Mouse (Mus musculus) testis, adult 2 months (tissue): ENCODE data around the gene Tes3-ps. TPM values are rescaled to one million over a fixed set of nuclear protein-coding genes. Genes with fewer than 3 reads are reported as not detected.
A peak's percentile ranks its signal among the peaks of the same experiment; 100 is the strongest.

ENCODE experiments used
- H3K27ac ChIP-seq: fragments of 200-500 bp; 2 replicates; pipeline ENCODE4 v1.5.1; 2012; ENCODE audit warnings: low read depth, low read length; ENCODE audit not compliant: control insufficient read depth, insufficient read depth
- H3K27me3 ChIP-seq: fragments of 200-500 bp; 2 replicates; pipeline ENCODE4 v1.6.1; 2012; ENCODE audit warnings: mild to moderate bottlenecking, low read length, moderate library complexity; ENCODE audit not compliant: control insufficient read depth, insufficient read depth
- H3K36me3 ChIP-seq: fragments of 200-500 bp; 2 replicates; pipeline ENCODE4 v1.6.1; 2012; ENCODE audit warnings: mild to moderate bottlenecking, low read length; ENCODE audit not compliant: control insufficient read depth, insufficient read depth
- H3K4me1 ChIP-seq: fragments of 200-500 bp; 2 replicates; pipeline ENCODE4 v1.6.1; 2012; ENCODE audit warnings: low read length; ENCODE audit not compliant: control insufficient read depth, insufficient read depth
- H3K4me3 ChIP-seq: fragments of 200-500 bp; 2 replicates; pipeline ENCODE4 v1.5.1; 2012; ENCODE audit warnings: low read depth, mild to moderate bottlenecking, low read length, moderate library complexity, mixed read lengths; ENCODE audit not compliant: control insufficient read depth
- CTCF ChIP-seq: fragments of 200-500 bp; IDR thresholded peaks from 2 replicates; pipeline ENCODE4 v1.5.1; 2012; ENCODE audit warnings: low read depth, mild to moderate bottlenecking, inconsistent platforms, low read length, moderate library complexity; ENCODE audit not compliant: control insufficient read depth, insufficient read depth, insufficient replicate concordance
- POLR2A ChIP-seq: fragments of 200-500 bp; IDR thresholded peaks from 2 replicates; pipeline ENCODE4 v1.6.1; 2012; ENCODE audit warnings: low read depth, mild to moderate bottlenecking, inconsistent platforms, low read length, moderate library complexity; ENCODE audit not compliant: control insufficient read depth
- polyA plus RNA-seq: library from polyadenylated mRNA; depleted of rRNA; stranded (reverse); fragments of >200 nt; gene quantifications from 2 replicates; pipeline ENCODE4 v1.2.3, GENCODE M21; 2012

Gene Tes3-ps
- polyA plus RNA-seq, 1 experiment, result 0.62 TPM

- no peaks in the 10 kb centered on the region; the same call in 1 of the 2 replicates for H3K4me1 ChIP-seq
- H3K36me3 ChIP-seq, result no peaks in the 10 kb centered on the region
- TF ChIP-seq POLR2A (no peak), CTCF (no peak)
- no peaks in the 10 kb centered on the region for H3K27me3 ChIP-seq
- no peak overlapping the region for H3K4me3 ChIP-seq
- H3K27ac ChIP-seq, result no peak overlapping the region
These were observed 27.2 kb upstream of the Tes3-ps start for GRCm38 (mm10) chr13:49465875-49466274.

DNA sequence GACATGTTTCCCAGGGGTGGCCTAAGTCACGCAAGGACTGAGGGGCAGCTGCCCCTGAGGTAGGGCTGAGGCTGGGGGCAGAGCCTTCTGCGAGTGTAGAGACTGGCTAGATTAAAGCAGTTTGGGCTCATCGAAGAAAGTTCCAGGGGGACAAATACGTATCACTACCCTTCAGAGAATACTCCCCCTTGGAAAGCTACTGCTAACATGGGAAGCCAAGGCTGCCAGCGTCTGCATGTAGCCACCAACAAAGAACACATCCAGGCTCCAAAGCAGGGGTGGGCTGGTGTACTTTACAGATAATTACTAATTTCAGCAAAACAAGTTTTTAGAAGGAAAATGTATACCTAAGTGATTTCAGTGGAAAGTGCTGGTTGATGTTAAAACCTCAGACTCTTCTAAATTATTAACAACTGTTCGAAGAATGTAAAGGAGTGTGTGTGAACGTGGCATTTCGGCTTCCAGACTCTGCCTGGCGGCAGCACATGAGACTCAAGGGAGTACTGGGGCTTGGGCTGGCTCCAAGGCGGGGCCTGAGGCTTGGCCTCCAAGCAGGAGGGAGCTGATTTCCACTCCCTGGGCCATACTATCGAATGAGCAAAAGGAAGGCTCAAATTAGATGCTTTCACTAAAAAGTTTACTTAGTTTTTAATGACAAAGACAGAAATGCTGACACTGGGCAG lies 26.6 kb upstream of the Tes3-ps start:
- H3K4me3 ChIP-seq, result no peak overlapping the region
- H3K4me1 ChIP-seq, result no peaks in the 10 kb centered on the region; the same call in 1 of the 2 replicates
- H3K36me3 ChIP-seq, result no peaks in the 10 kb centered on the region
- TF ChIP-seq CTCF (no peak), POLR2A (no peak)
- no peaks in the 10 kb centered on the region for H3K27me3 ChIP-seq
- H3K27ac ChIP-seq, result no peak overlapping the region; the same call in 1 of the 2 replicates

DNA sequence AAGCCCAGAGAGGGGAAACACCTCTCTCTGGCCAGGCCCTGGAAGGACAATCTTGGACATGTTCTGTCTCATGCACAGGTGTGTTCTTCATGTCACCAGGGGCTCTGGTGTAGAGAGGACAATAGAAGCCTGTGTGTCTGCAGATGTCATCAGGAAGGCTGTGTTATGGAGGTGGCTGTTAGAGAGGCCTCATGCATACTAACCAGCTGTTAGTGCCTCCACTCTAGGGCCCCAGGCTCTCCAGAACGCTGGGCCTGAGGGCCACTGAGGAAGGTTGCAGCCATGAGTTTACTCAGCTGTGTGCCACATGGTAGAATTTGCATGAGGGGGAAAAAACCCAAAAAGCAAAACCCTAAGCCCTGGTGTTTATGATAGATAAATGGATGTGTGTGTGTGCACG lies 25.5 kb upstream of the Tes3-ps start:
- Histone ChIP-seq H3K36me3 (no peaks in the 10 kb centered on the region), H3K4me3 (no peak overlapping the region), H3K27me3 (no peaks in the 10 kb centered on the region), H3K4me1 (peaks cover under 1% of the 10 kb centered on the region; the same call in 1 of the 2 replicates), H3K27ac (no peak overlapping the region)
- TF ChIP-seq POLR2A, result no peak
- no peak for TF ChIP-seq CTCF

GRCm38 (mm10) chr13:49469002-49469401 lies 24.1 kb upstream of the Tes3-ps start:
- no peaks in the 10 kb centered on the region for H3K36me3 ChIP-seq

GRCm38 (mm10) chr13:49470319-49470718 lies 22.8 kb upstream of the Tes3-ps start:
- Histone ChIP-seq H3K36me3 (no peaks in the 10 kb centered on the region), H3K4me1 (peaks cover 2% of the 10 kb centered on the region; the same call in 1 of the 2 replicates), H3K4me3 (no peak overlapping the region), H3K27ac (peak overlapping the region; percentile 10; the same call in 1 of the 2 replicates), H3K27me3 (no peaks in the 10 kb centered on the region)
- no peak for TF ChIP-seq POLR2A
- TF ChIP-seq CTCF, result no peak

More at GRCm38 (mm10) chr13:49469002-49469401, 24.1 kb upstream of the Tes3-ps start:
- Histone ChIP-seq H3K4me3 (no peak overlapping the region), H3K27me3 (no peaks in the 10 kb centered on the region), H3K4me1 (peaks cover 2% of the 10 kb centered on the region; the same call in 1 of the 2 replicates), H3K27ac (no peak overlapping the region)
- TF ChIP-seq CTCF (no peak), POLR2A (no peak)

DNA sequence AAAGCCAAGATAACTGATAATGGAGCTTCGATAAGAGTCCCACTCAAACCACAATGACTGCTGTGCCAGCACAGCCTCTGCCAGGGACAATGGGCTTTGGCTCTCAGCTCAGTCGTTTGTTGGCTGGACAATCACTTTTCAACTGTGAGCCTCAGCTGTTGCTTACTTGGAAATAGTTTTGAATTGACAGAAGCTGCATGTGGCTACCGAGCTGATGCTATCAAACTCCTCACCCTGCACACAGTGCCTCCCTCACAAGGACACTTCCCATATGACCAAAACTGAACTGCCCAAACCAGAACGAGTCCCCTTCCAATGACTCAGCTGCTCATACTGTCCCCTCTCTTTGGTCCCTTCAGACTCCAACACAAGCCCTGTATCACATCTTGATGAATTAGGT lies 22.3 kb upstream of the Tes3-ps start:
- peak overlapping the region; percentile 47 for H3K27ac ChIP-seq
- TF ChIP-seq CTCF (no peak), POLR2A (no peak)
- H3K36me3 ChIP-seq, result no peaks in the 10 kb centered on the region
- H3K27me3 ChIP-seq, result no peaks in the 10 kb centered on the region
- no peak overlapping the region for H3K4me3 ChIP-seq
- peaks cover 2% of the 10 kb centered on the region; the same call in 1 of the 2 replicates for H3K4me1 ChIP-seq

GRCm38 (mm10) chr13:49471981-49472675 lies 21.0 kb upstream of the Tes3-ps start:
- H3K27me3 ChIP-seq, result no peaks in the 10 kb centered on the region
- H3K4me1 ChIP-seq, result peaks cover 2% of the 10 kb centered on the region; the same call in 1 of the 2 replicates
- peak overlapping the region; percentile 35 for H3K27ac ChIP-seq
- TF ChIP-seq CTCF (no peak), POLR2A (no peak)
- no peak overlapping the region for H3K4me3 ChIP-seq
- H3K36me3 ChIP-seq, result no peaks in the 10 kb centered on the region
